Mouse (Mus musculus) right cerebral cortex, postnatal 14 days (tissue): ENCODE results near the gene Kng1.

Experiments used
- DNase-seq: peaks from one replicate; pipeline ENCODE4 v3.0.0; 2022

The Kng1 gene

DNA sequence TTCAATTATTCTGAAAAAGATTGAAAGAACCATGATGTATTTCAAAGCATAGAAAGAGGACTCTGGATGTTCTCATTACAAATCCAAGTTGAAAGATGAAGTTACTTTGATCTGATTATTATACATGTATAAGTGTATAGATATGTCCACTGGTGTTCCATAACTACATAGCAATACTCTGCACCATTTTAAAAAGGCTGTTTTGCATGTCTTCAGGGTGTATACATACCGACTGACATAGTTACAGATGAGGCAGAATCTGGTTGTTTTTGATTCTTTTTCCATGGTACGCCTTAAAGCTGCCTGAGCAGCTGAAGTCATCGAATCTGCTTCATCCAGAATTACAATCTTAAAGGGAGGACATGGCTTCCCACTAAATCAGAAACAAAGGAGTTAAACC lies 57.8 kb downstream of the Kng1 start:
- DNase-seq: no peak

DNA sequence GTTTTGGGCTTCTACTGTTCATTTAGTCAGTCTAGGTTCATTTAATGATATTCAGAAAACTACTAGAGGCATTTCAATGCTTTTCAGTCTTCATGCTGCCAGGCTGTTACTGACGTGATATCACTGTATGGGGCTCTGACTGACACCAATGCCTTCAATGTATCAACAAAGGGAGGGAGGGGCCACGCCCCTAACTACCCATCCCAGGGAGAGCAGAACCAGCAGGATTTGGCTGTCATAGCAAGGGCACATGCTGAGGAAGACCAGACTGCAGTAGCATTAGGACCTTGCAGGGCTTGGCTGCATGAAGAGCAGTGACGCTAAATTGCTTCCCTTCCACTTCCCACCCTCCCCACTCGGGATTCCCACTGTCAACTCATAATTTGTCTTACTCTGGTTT lies 59.5 kb downstream of the Kng1 start:
- no peak for DNase-seq

DNA sequence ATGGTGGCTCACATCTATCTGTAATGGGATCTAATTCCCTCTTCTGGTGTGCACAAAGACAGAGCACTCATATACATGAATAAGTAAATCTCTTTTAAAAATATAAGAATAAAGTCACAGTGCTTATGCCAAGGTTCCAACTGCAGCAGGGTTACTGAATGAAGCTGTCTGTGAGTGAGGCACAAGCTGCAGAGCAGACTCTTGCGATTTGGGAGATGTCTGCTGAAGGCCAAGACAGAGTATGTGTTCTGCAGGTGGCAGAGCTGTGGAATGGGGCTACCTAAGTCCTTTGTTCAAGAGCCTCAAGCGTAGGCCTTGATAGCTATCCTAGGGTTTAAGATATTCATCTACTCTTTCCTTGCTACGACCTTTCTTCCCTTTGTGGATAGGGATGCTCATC lies 64.8 kb downstream of the Kng1 start:
- DNase-seq: no peak

DNA sequence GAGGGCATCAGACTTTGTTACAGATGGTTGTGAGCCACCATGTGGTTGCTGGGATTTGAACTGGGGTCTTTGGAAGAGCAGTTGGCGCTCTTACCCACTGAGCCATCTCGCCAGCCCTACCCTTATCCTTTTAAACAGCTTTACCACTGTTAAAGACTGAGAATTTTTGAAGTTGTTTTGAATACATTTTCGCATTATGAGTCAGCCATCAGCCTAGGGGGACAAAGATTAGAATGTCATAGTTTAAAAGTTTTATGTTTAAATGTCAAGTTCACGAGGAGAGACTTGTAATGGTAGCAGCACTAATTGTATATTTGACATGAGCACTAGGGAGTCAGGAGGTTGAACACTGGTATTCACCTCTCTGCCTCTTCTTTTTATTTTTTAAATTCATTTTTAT lies 65.4 kb downstream of the Kng1 start:
- no peak for DNase-seq

DNA sequence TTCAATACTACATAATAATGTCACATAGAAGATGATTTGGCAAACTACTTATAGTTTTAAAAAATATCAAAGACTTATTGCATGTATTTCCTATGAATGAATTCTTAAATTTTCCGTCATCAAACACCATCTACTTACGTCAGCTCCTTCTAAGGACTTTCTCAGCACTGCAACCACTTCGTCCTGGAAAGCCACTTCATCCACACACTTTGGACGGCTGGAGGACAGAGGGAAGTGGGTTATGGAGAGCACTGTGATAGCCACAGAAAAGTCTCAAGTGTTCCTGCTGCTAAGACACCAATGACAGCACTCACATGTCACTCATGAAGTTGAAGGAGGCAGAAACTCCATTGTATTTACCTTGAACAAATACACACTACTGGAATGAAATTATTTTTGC lies 66.7 kb downstream of the Kng1 start:
- no peak for DNase-seq

DNA sequence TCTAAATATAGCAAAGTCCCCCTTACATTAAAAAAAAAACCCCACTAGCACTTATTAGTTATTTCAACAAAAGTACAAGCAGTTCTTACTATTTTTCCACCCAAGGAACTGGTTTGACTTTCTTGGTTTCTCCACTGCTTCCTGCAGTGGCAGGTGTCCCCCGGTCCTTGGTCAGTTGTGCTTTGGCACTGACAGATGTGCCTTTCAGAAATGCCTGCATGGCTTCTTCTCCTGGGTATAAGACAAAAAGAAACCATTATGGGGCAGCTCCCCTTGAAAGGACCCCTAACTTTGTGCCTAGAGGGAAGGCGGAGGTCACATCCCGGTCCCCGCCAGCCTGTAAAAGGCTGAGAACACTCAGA lies 69.6 kb downstream of the Kng1 start:
- no peak for DNase-seq

DNA sequence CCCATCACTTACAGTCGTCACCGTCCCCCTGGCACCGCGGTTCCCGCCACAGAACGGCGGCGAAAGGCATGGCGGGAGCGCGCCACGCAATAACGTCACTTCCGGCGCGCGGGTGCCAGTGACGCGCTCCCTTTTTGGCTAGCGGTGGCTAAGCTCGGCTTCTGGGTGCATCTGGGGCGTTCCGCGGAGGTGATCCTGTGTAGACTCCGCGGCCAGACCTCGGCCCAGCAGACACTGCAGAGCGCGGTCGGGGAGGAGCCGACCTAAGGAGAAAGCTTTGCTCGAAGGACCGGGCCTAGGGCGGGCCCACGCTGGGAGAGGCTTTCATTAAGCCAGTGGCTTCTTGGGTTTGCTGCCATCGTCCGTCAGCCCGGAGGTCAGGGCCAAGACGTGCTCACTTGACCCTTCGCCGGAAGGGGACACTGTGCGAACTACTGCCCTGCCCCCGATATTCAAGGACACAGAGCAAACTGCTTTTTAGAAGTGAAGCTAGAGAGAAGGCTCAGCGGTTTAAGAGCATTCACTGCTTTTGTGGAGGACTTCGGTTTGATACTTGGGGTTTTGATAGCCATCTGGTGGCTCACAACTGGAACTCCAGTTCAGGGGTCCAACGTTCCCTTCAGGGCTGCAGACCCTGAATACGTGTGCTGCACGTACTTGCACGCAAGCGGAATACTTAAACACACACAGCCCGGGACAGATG lies 70.2 kb downstream of the Kng1 start, which contains the start of gene Rfc4:
TSS of gene Rfc4 (minus strand) at position 65 of the 703 bp plus-strand sequence.
- peak; percentile 91 for DNase-seq

DNA sequence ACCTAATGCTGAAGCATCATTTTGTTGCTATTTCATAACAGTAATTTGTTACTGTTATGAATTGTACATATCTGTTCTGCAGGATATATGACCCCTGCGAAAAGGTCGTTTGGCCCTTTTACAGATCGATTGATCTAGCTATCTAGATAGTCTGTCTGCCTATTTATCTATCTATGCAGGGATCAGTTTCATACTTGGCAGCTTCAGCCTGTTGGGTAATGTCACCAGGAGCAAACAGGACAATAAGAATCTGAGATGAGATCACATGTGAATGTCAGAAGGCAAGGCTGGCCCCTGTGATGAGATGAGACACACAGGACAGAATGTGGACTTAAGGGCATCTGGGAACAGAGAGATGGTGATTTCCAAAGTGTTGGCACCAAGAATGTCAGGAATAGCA lies 72.6 kb downstream of the Kng1 start:
- no peak for DNase-seq
